Mouse (Mus musculus) liver, adult 2 months (tissue): ENCODE measurements around the gene Trabd2b. TPM values are rescaled to one million over a fixed set of nuclear protein-coding genes. Genes with fewer than 3 reads are reported as not detected.

Experiments
- DNase-seq: peaks from one replicate; pipeline ENCODE4 v3.0.0-alpha.2; 2011; ENCODE audit warnings: low read depth, low spot score; ENCODE audit errors: extremely low read depth
- H3K27ac ChIP-seq: fragments of 200-500 bp; replicated peaks from 2 replicates; pipeline ENCODE4 v1.5.1; 2012; ENCODE audit warnings: low read depth, mild to moderate bottlenecking, control low read depth, inconsistent platforms, low read length; ENCODE audit not compliant: insufficient read depth
- H3K27me3 ChIP-seq: fragments of 200-500 bp; 2 replicates; pipeline ENCODE4 v1.6.1; 2012; ENCODE audit warnings: mild to moderate bottlenecking, moderate library complexity, low read length, inconsistent platforms; ENCODE audit not compliant: control insufficient read depth, insufficient read depth
- H3K36me3 ChIP-seq: fragments of 200-500 bp; 2 replicates; pipeline ENCODE4 v1.6.1; 2012; ENCODE audit warnings: low read length, inconsistent platforms; ENCODE audit not compliant: control insufficient read depth, insufficient read depth
- H3K4me1 ChIP-seq: fragments of 200-500 bp; 2 replicates; pipeline ENCODE4 v1.6.1; 2011; ENCODE audit warnings: low read length; ENCODE audit not compliant: control insufficient read depth, insufficient read depth
- H3K4me3 ChIP-seq: fragments of 200-500 bp; 2 replicates; pipeline ENCODE4 v1.5.1; 2011; ENCODE audit warnings: low read depth, mild to moderate bottlenecking, control low read depth, low read length, moderate library complexity; ENCODE audit not compliant: insufficient read depth
- H3K79me2 ChIP-seq: fragments of 200-500 bp; 2 replicates; pipeline ENCODE4 v1.6.1; 2012; ENCODE audit warnings: inconsistent platforms, mild to moderate bottlenecking, low read length, moderate library complexity; ENCODE audit not compliant: control insufficient read depth, insufficient read depth
- H3K9ac ChIP-seq: fragments of 200-500 bp; 2 replicates; pipeline ENCODE4 v1.6.1; 2012; ENCODE audit warnings: low read depth, mild to moderate bottlenecking, control low read depth, inconsistent platforms, low read length
- CTCF ChIP-seq: fragments of 200-500 bp; IDR thresholded peaks from 2 replicates; pipeline ENCODE4 v1.5.1; 2011; ENCODE audit warnings: low read depth, low read length, control low read depth
- POLR2A ChIP-seq: fragments of 200-500 bp; IDR thresholded peaks from 2 replicates; pipeline ENCODE4 v1.6.1; 2011; ENCODE audit warnings: low read length, control low read depth; ENCODE audit not compliant: insufficient read depth; ENCODE audit errors: extremely low read depth
- WGBS: fragments of 180-500 bp; shearing (Covaris S2); methylation state at CpG from one replicate; pipeline ENCODE4 v1.1.7; 2018; 5-methylcytosine and 5-hydroxymethylcytosine counted together
- polyA plus RNA-seq: library from polyadenylated mRNA; depleted of rRNA; stranded (reverse); fragments of >200 nt; gene quantifications from 2 replicates; pipeline ENCODE4 v1.2.3, GENCODE M21; 2012
- total RNA-seq: library from RNA; depleted of rRNA; stranded (reverse); fragments of >200 nt; gene quantifications from 2 replicates; pipeline ENCODE4 v1.2.3, GENCODE M21; 2014

The Trabd2b gene
- total and polyA plus RNA-seq, 2 experiments, result 0.09 to 0.10 TPM

GRCm38 (mm10) chr4:114531591-114531990 lies 125.1 kb downstream of the Trabd2b start:
- H3K27me3 ChIP-seq, result no peaks in the 10 kb centered on the region
- no peak for DNase-seq
- H3K79me2 ChIP-seq, result no peaks in the 10 kb centered on the region
- no peaks in the 10 kb centered on the region for H3K36me3 ChIP-seq
- no peak overlapping the region for H3K4me3 ChIP-seq
- H3K9ac ChIP-seq, result no peak overlapping the region
- H3K4me1 ChIP-seq, result no peaks in the 10 kb centered on the region
- WGBS, result 72% methylated on average over 6 of the region's 6 CpGs
- no peak for TF ChIP-seq POLR2A
- no peak for TF ChIP-seq CTCF
- no peak overlapping the region for H3K27ac ChIP-seq

- H3K9ac ChIP-seq, result no peak overlapping the region
- no peaks in the 10 kb centered on the region for H3K36me3 ChIP-seq
- no peak for TF ChIP-seq POLR2A
- TF ChIP-seq CTCF, result no peak
- DNase-seq, result no peak
- no peak overlapping the region for H3K4me3 ChIP-seq
- no peaks in the 10 kb centered on the region for H3K79me2 ChIP-seq
- H3K27me3 ChIP-seq, result no peaks in the 10 kb centered on the region
- H3K27ac ChIP-seq, result no peak overlapping the region
- no peaks in the 10 kb centered on the region for H3K4me1 ChIP-seq
- WGBS, result 66% methylated on average over 4 of the region's 4 CpGs
Observed at GRCm38 (mm10) chr4:114533894-114534754, 127.6 kb downstream of the Trabd2b start.

GRCm38 (mm10) chr4:114537376-114537974 lies 131.0 kb downstream of the Trabd2b start:
- Histone ChIP-seq H3K27ac (no peak overlapping the region), H3K9ac (no peak overlapping the region), H3K36me3 (no peaks in the 10 kb centered on the region), H3K27me3 (no peaks in the 10 kb centered on the region), H3K4me1 (no peaks in the 10 kb centered on the region), H3K4me3 (no peak overlapping the region), H3K79me2 (no peaks in the 10 kb centered on the region)
- 82% methylated on average over 6 of the region's 6 CpGs for WGBS
- no peak for DNase-seq
- TF ChIP-seq POLR2A (no peak), CTCF (no peak)

- Histone ChIP-seq H3K36me3 (no peaks in the 10 kb centered on the region), H3K4me1 (no peaks in the 10 kb centered on the region), H3K4me3 (no peak overlapping the region), H3K9ac (no peak overlapping the region), H3K27me3 (no peaks in the 10 kb centered on the region), H3K79me2 (no peaks in the 10 kb centered on the region), H3K27ac (no peak overlapping the region)
- no peak for DNase-seq
- no peak for TF ChIP-seq POLR2A
- TF ChIP-seq CTCF, result no peak
- WGBS, result 90% methylated on average over 7 of the region's 7 CpGs
Observed at GRCm38 (mm10) chr4:114540031-114540430, 133.5 kb downstream of the Trabd2b start.

- H3K9ac ChIP-seq, result no peak overlapping the region
- H3K27ac ChIP-seq, result no peak overlapping the region
- no peak overlapping the region for H3K4me3 ChIP-seq
- WGBS, result 63% methylated on average over 1 of the region's 1 CpGs
- H3K79me2 ChIP-seq, result no peaks in the 10 kb centered on the region
- H3K36me3 ChIP-seq, result no peaks in the 10 kb centered on the region
- TF ChIP-seq POLR2A, result no peak
- no peak for TF ChIP-seq CTCF
- H3K4me1 ChIP-seq, result no peaks in the 10 kb centered on the region
- H3K27me3 ChIP-seq, result no peaks in the 10 kb centered on the region
- no peak for DNase-seq
Observed at GRCm38 (mm10) chr4:114541221-114541620, 134.7 kb downstream of the Trabd2b start.

- 45% methylated on average over 4 of the region's 4 CpGs for WGBS
- Histone ChIP-seq H3K36me3 (no peaks in the 10 kb centered on the region), H3K4me1 (no peaks in the 10 kb centered on the region), H3K79me2 (no peaks in the 10 kb centered on the region), H3K9ac (no peak overlapping the region), H3K27me3 (no peaks in the 10 kb centered on the region), H3K4me3 (no peak overlapping the region), H3K27ac (no peak overlapping the region)
- TF ChIP-seq CTCF, result no peak
- no peak for DNase-seq
Observed at GRCm38 (mm10) chr4:114542136-114542535, 135.6 kb downstream of the Trabd2b start.
